Mouse (Mus musculus) megakaryocyte, embryonic 14.5 days (primary cell): Measurements from ENCODE around the gene Cyp1a2. TPM values are rescaled to one million over a fixed set of nuclear protein-coding genes. Genes with fewer than 3 reads are reported as not detected.
A peak's percentile ranks its signal among the peaks of the same experiment; 100 is the strongest.
"Not testable (repeated sequence)": the region's sequence is repeated elsewhere in the genome, so short reads cannot be mapped to it uniquely, and the experiment has no call there.

ENCODE experiments used
- H3K27me3 ChIP-seq: replicated peaks from 2 replicates; pipeline ENCODE3; 2012; ENCODE audit warnings: inconsistent platforms
- H3K36me3 ChIP-seq: replicated peaks from 2 replicates; pipeline ENCODE3; 2012; ENCODE audit warnings: low read length, inconsistent platforms, mixed read lengths
- H3K4me1 ChIP-seq: 2 replicates; pipeline ENCODE4 v1.6.1; 2012; ENCODE audit warnings: inconsistent platforms
- H3K4me3 ChIP-seq: replicated peaks from 2 replicates; pipeline ENCODE3; 2012; ENCODE audit warnings: moderate library complexity, mild to moderate bottlenecking, inconsistent platforms
- H3K9me3 ChIP-seq: 2 replicates; pipeline ENCODE4 v1.6.1; 2012; ENCODE audit warnings: inconsistent platforms
- FLI1 ChIP-seq: IDR thresholded peaks from 2 replicates; pipeline ENCODE4 v1.6.1; 2012; ENCODE audit warnings: low read length, inconsistent platforms, mixed read lengths
- GATA1 ChIP-seq: IDR thresholded peaks from 3 replicates; pipeline ENCODE4 v1.6.1; 2012; ENCODE audit warnings: mixed read lengths, low read length, inconsistent platforms, borderline replicate concordance
- polyA plus RNA-seq: library from polyadenylated mRNA; stranded (reverse); fragments of >175 nt; gene quantifications from 2 replicates; pipeline ENCODE4 v1.2.3, GENCODE M21; 2012; ENCODE audit warnings: low replicate concordance; ENCODE audit not compliant: insufficient read depth

Gene Cyp1a2
- not detected in 2 replicates for polyA plus RNA-seq

- TF ChIP-seq FLI1 (no peak), GATA1 (no peak)
- no peak within 1 kb of the TSS for H3K4me3 ChIP-seq
- peaks cover 9% of the 10 kb centered on the region; the same call in 1 of the 2 replicates for H3K9me3 ChIP-seq
- H3K36me3 ChIP-seq, result no peaks in the 10 kb centered on the region
- H3K4me1 ChIP-seq, result peaks cover 39% of the 10 kb centered on the region
- H3K27me3 ChIP-seq, result peaks cover 41% of the 10 kb centered on the region
Measured at GRCm38 (mm10) chr9:57683520-57683919, at the start of gene Cyp1a2. Cyp1a2 (minus strand) TSS chr9:57683703.

- Histone ChIP-seq H3K4me3 (no peak overlapping the region), H3K9me3 (0 out of 2 replicates have a peak, but pooled peaks cover 5% of the 10 kb centered on the region), H3K27me3 (no peaks in the 10 kb centered on the region), H3K36me3 (peaks cover 94% of the 10 kb centered on the region), H3K4me1 (peaks cover 40% of the 10 kb centered on the region)
- no peak for TF ChIP-seq GATA1
- TF ChIP-seq FLI1, result no peak
Measured at GRCm38 (mm10) chr9:57728312-57728711, 44.8 kb upstream of the Cyp1a2 start.

GRCm38 (mm10) chr9:57724701-57725100 lies 41.2 kb upstream of the Cyp1a2 start:
- Histone ChIP-seq H3K4me1 (peaks cover 45% of the 10 kb centered on the region), H3K9me3 (0 out of 2 replicates have a peak, but pooled peaks cover 5% of the 10 kb centered on the region), H3K27me3 (no peaks in the 10 kb centered on the region), H3K4me3 (no peak overlapping the region), H3K36me3 (peaks cover 94% of the 10 kb centered on the region)
- TF ChIP-seq FLI1, result no peak
- no peak for TF ChIP-seq GATA1

GRCm38 (mm10) chr9:57723796-57724195 lies 40.3 kb upstream of the Cyp1a2 start:
- no peak for TF ChIP-seq FLI1
- TF ChIP-seq GATA1, result no peak
- H3K4me3 ChIP-seq, result no peak overlapping the region
- H3K36me3 ChIP-seq, result peaks cover 94% of the 10 kb centered on the region

GRCm38 (mm10) chr9:57723315-57723715 lies 39.8 kb upstream of the Cyp1a2 start:
- Histone ChIP-seq H3K27me3 (no peaks in the 10 kb centered on the region), H3K4me3 (no peak overlapping the region), H3K4me1 (peaks cover 35% of the 10 kb centered on the region), H3K9me3 (0 out of 2 replicates have a peak, but pooled peaks cover 4% of the 10 kb centered on the region), H3K36me3 (peaks cover 97% of the 10 kb centered on the region)
- TF ChIP-seq FLI1 (no peak), GATA1 (no peak)

More at GRCm38 (mm10) chr9:57723796-57724195, 40.3 kb upstream of the Cyp1a2 start:
- H3K27me3 ChIP-seq, result no peaks in the 10 kb centered on the region
- H3K9me3 ChIP-seq, result 0 out of 2 replicates have a peak, but pooled peaks cover 5% of the 10 kb centered on the region
- H3K4me1 ChIP-seq, result peaks cover 36% of the 10 kb centered on the region

GRCm38 (mm10) chr9:57722371-57722770 lies 38.9 kb upstream of the Cyp1a2 start:
- Histone ChIP-seq H3K4me1 (peaks cover 39% of the 10 kb centered on the region), H3K4me3 (no peak overlapping the region), H3K36me3 (peaks cover 96% of the 10 kb centered on the region), H3K27me3 (no peaks in the 10 kb centered on the region), H3K9me3 (no peaks in the 10 kb centered on the region)
- no peak for TF ChIP-seq FLI1

- Histone ChIP-seq H3K4me1 (peaks cover 40% of the 10 kb centered on the region), H3K36me3 (peaks cover 95% of the 10 kb centered on the region), H3K9me3 (no peaks in the 10 kb centered on the region), H3K4me3 (no peak overlapping the region), H3K27me3 (no peaks in the 10 kb centered on the region)
- TF ChIP-seq GATA1, result no peak
Measured at GRCm38 (mm10) chr9:57720736-57721135, 37.2 kb upstream of the Cyp1a2 start.

GRCm38 (mm10) chr9:57718408-57718807 lies 34.9 kb upstream of the Cyp1a2 start:
- H3K27me3 ChIP-seq, result no peaks in the 10 kb centered on the region
- H3K36me3 ChIP-seq, result peaks cover 97% of the 10 kb centered on the region
- peaks cover 29% of the 10 kb centered on the region for H3K4me1 ChIP-seq
- no peak overlapping the region for H3K4me3 ChIP-seq
- no peaks in the 10 kb centered on the region for H3K9me3 ChIP-seq
- TF ChIP-seq GATA1 (no peak), FLI1 (no peak)

- Histone ChIP-seq H3K36me3 (peaks cover 57% of the 10 kb centered on the region), H3K27me3 (no peaks in the 10 kb centered on the region), H3K9me3 (no peaks in the 10 kb centered on the region; the same call in 1 of the 2 replicates), H3K4me3 (no peak overlapping the region), H3K4me1 (peaks cover 36% of the 10 kb centered on the region)
- TF ChIP-seq FLI1, result no peak
- TF ChIP-seq GATA1, result no peak
Measured at GRCm38 (mm10) chr9:57712194-57712593, 28.7 kb upstream of the Cyp1a2 start.

GRCm38 (mm10) chr9:57710214-57710613 lies 26.7 kb upstream of the Cyp1a2 start:
- H3K27me3 ChIP-seq, H3K9me3 ChIP-seq: not testable (repeated sequence)
- Histone ChIP-seq H3K4me1 (peaks cover 33% of the 10 kb centered on the region), H3K36me3 (peaks cover 37% of the 10 kb centered on the region), H3K4me3 (peak overlapping the region; percentile 51)

- Histone ChIP-seq H3K4me1 (peaks cover 39% of the 10 kb centered on the region), H3K36me3 (peaks cover 23% of the 10 kb centered on the region), H3K9me3 (no peaks in the 10 kb centered on the region; the same call in 1 of the 2 replicates), H3K27me3 (no peaks in the 10 kb centered on the region), H3K4me3 (peak overlapping the region; percentile 99)
- TF ChIP-seq GATA1 (no peak), FLI1 (no peak)
Measured at GRCm38 (mm10) chr9:57708720-57709274, 25.3 kb upstream of the Cyp1a2 start.
